Mouse (Mus musculus): Measurements from ENCODE around the gene Aoc2. TPM values are rescaled to one million over a fixed set of nuclear protein-coding genes. Genes with fewer than 3 reads are reported as not detected.
"Not testable (repeated sequence)": the region's sequence is repeated elsewhere in the genome, so short reads cannot be mapped to it uniquely, and the experiment has no call there.

Gene Aoc2
- polyA plus RNA-seq, 2 experiments from 2014 or later = 2.3 to 3.0 TPM

GRCm38 (mm10) chr11:101357505-101358182 lies 32.8 kb downstream of the Aoc2 start:
- ATAC-seq = no peak

GRCm38 (mm10) chr11:101359776-101360175 lies 34.9 kb downstream of the Aoc2 start:
- ATAC-seq = no peak

- no peak for ATAC-seq
Measured at GRCm38 (mm10) chr11:101360651-101361113, 35.8 kb downstream of the Aoc2 start.

- ATAC-seq = no peak
Measured at GRCm38 (mm10) chr11:101364531-101364931, 39.7 kb downstream of the Aoc2 start.

GRCm38 (mm10) chr11:101367326-101367935 lies 42.6 kb downstream of the Aoc2 start, which contains the start of gene G6pc:
Gene G6pc, plus strand, starts transcription at chr11:101367561.
- no peak for ATAC-seq

- ATAC-seq = no peak
Measured at GRCm38 (mm10) chr11:101370141-101370540, 45.3 kb downstream of the Aoc2 start.

- no peak for ATAC-seq
Measured at GRCm38 (mm10) chr11:101374421-101374938, 49.6 kb downstream of the Aoc2 start.

- not testable (repeated sequence) for ATAC-seq
Measured at GRCm38 (mm10) chr11:101378196-101378595, 53.3 kb downstream of the Aoc2 start.

GRCm38 (mm10) chr11:101378926-101379325 lies 54.1 kb downstream of the Aoc2 start:
- ATAC-seq = no peak

Other genes with a start within 250 kb of the Aoc2 start
- gene Hsd17b1, start 246.7 kb upstream of the Aoc2 start, polyA plus RNA-seq (2017; shearing (Covaris generic)) = under 1 TPM in 1 of 2 experiments, not detected in 1; 0.32 TPM
- gene Coasy, start 242.5 kb upstream of the Aoc2 start, polyA plus RNA-seq (2017; shearing (Covaris generic)) = 10 to 100 TPM; 17.4 to 27.7 TPM
- gene Mlx, start 237.8 kb upstream of the Aoc2 start, polyA plus RNA-seq (2017; shearing (Covaris generic)) = 10 to 100 TPM; 60.2 to 68.1 TPM
- 1 to 10 TPM; 8.4 to 9.8 TPM for gene Psmc3ip, start 229.6 kb upstream of the Aoc2 start, polyA plus RNA-seq (2017; shearing (Covaris generic))
- 10 to 100 TPM; 16.1 to 27.9 TPM for gene Retreg3, start 205.2 kb upstream of the Aoc2 start, polyA plus RNA-seq (2017; shearing (Covaris generic))
- gene Tubg1, start 205.1 kb upstream of the Aoc2 start, polyA plus RNA-seq (2017; shearing (Covaris generic)) = 10 to 100 TPM; 24.9 to 34.0 TPM
- gene Tubg2, start 169.2 kb upstream of the Aoc2 start, polyA plus RNA-seq (2017; shearing (Covaris generic)) = 1 to 10 TPM; 1.4 to 3.5 TPM
- under 1 TPM in 1 of 2 experiments, not detected in 1; 0.17 TPM for gene Cntnap1, start 154.5 kb upstream of the Aoc2 start, polyA plus RNA-seq (2017; shearing (Covaris generic))
- gene Plekhh3, start 153.7 kb upstream of the Aoc2 start, polyA plus RNA-seq (2017; shearing (Covaris generic)) = not detected
- gene Ccr10, start 149.6 kb upstream of the Aoc2 start, polyA plus RNA-seq (2017; shearing (Covaris generic)) = 1 to 10 TPM in 1 of 2 experiments, under 1 TPM in 1; 0.36 to 2.0 TPM
- gene Ezh1, start 98.6 kb upstream of the Aoc2 start, polyA plus RNA-seq (2017; shearing (Covaris generic)) = 10 to 100 TPM; 57.3 to 85.6 TPM
- not detected for gene Ramp2, start 79.0 kb upstream of the Aoc2 start, polyA plus RNA-seq (2017; shearing (Covaris generic))
- 100 to 1,000 TPM; 132 to 144 TPM for gene Vps25, start 71.4 kb upstream of the Aoc2 start, polyA plus RNA-seq (2017; shearing (Covaris generic))
- 1 to 10 TPM in 1 of 2 experiments, under 1 TPM in 1; 0.91 to 1.4 TPM for gene Wnk4, start 64.5 kb upstream of the Aoc2 start, polyA plus RNA-seq (2017; shearing (Covaris generic))
- under 1 TPM in 1 of 2 experiments, not detected in 1; 0.97 TPM for gene Cntd1, start 46.1 kb upstream of the Aoc2 start, polyA plus RNA-seq (2017; shearing (Covaris generic))
- 100 to 1,000 TPM; 132 to 135 TPM for gene Coa3, start 45.9 kb upstream of the Aoc2 start, polyA plus RNA-seq (2017; shearing (Covaris generic))
- gene Becn1, start 22.8 kb upstream of the Aoc2 start, polyA plus RNA-seq (2017; shearing (Covaris generic)) = 10 to 100 TPM; 68.1 to 99.6 TPM
- 10 to 100 TPM; 29.8 to 30.0 TPM for gene Psme3, start 8.8 kb upstream of the Aoc2 start, polyA plus RNA-seq (2017; shearing (Covaris generic))
- gene Aoc3, start 5.5 kb downstream of the Aoc2 start, polyA plus RNA-seq (2017; shearing (Covaris generic)) = not detected
- gene G6pc, start 42.5 kb downstream of the Aoc2 start, polyA plus RNA-seq (2017; shearing (Covaris generic)) = not detected
- 10 to 100 TPM; 36.2 to 41.6 TPM for gene Aarsd1, start 92.6 kb downstream of the Aoc2 start, polyA plus RNA-seq (2017; shearing (Covaris generic))
- gene Gm27029, start 99.7 kb downstream of the Aoc2 start, polyA plus RNA-seq (2017; shearing (Covaris generic)) = 1 to 10 TPM; 1.3 to 1.8 TPM
- 1 to 10 TPM; 8.0 to 8.5 TPM for gene Rundc1, start 100.0 kb downstream of the Aoc2 start, polyA plus RNA-seq (2017; shearing (Covaris generic))
- 1 to 10 TPM; 1.7 to 2.1 TPM for gene Ptges3l, start 100.3 kb downstream of the Aoc2 start, polyA plus RNA-seq (2017; shearing (Covaris generic))
- gene Rpl27, start 117.2 kb downstream of the Aoc2 start, polyA plus RNA-seq (2017; shearing (Covaris generic)) = 100 to 1,000 TPM; 407 to 740 TPM
- 100 to 1,000 TPM; 174 to 204 TPM for gene Ifi35, start 123.3 kb downstream of the Aoc2 start, polyA plus RNA-seq (2017; shearing (Covaris generic))
- gene Rnd2, start 139.9 kb downstream of the Aoc2 start, polyA plus RNA-seq (2017; shearing (Covaris generic)) = under 1 TPM in 1 of 2 experiments, not detected in 1; 0.23 TPM
- gene Vat1, start 141.2 kb downstream of the Aoc2 start, polyA plus RNA-seq (2017; shearing (Covaris generic)) = 1 to 10 TPM; 1.1 to 1.5 TPM
- gene Brca1, start 226.9 kb downstream of the Aoc2 start, polyA plus RNA-seq (2017; shearing (Covaris generic)) = 1 to 10 TPM; 3.5 to 4.1 TPM
- 10 to 100 TPM; 70.0 to 88.4 TPM for gene Nbr1, start 227.1 kb downstream of the Aoc2 start, polyA plus RNA-seq (2017; shearing (Covaris generic))